Mouse (Mus musculus): ENCODE measurements around the gene Ddx52. TPM values are rescaled to one million over a fixed set of nuclear protein-coding genes. Genes with fewer than 3 reads are reported as not detected.

Ddx52 gene
- polyA plus RNA-seq (2012; rRNA removed; ENCODE audit: low replicate concordance) = 0.63 and 0.82 TPM in 2 replicates

DNA sequence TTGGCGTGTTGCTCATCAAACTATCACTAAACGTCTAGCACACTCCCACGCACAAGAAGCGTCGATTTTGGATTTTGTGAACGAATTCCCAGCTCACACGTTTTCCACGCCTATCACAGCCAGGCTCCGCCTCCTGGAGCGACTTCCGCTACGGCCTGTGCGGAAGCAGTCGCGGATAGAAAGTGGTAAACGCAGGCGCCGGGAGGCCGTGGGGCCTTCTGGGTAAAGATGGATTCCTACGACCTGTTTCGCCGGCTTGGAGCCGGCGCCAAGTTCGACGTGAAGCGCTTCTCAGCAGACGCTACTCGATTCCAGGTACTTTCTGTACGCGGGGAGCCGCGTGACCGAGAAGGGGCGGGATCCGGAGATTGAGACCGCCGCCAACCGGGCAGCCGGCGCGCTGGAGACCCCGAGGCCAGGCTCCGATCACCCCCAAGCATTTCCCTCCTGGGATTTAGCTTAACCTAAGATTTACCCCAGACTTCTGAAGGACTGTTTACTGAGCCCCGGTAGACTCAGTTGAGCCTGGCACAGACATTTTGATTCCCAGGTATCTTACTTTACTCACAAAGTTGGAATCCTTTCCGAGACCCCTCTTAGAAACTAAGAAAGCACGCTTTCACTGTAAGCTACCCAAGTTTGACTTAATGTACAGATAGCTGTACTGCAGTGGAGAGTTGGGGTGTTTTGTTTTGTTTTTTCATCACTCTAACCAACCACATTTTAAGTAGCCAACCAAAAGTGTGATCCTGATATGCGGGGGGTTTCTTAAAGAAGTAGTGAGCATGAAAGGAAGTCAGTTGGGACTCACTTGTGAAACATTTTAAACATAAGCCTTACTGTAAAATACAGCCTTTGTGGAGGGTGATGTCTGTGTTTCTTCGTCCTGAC lies at the start of gene Ddx52:
Gene Ddx52, plus strand, starts transcription at position 113 of the 891 bp plus-strand sequence.

DNA sequence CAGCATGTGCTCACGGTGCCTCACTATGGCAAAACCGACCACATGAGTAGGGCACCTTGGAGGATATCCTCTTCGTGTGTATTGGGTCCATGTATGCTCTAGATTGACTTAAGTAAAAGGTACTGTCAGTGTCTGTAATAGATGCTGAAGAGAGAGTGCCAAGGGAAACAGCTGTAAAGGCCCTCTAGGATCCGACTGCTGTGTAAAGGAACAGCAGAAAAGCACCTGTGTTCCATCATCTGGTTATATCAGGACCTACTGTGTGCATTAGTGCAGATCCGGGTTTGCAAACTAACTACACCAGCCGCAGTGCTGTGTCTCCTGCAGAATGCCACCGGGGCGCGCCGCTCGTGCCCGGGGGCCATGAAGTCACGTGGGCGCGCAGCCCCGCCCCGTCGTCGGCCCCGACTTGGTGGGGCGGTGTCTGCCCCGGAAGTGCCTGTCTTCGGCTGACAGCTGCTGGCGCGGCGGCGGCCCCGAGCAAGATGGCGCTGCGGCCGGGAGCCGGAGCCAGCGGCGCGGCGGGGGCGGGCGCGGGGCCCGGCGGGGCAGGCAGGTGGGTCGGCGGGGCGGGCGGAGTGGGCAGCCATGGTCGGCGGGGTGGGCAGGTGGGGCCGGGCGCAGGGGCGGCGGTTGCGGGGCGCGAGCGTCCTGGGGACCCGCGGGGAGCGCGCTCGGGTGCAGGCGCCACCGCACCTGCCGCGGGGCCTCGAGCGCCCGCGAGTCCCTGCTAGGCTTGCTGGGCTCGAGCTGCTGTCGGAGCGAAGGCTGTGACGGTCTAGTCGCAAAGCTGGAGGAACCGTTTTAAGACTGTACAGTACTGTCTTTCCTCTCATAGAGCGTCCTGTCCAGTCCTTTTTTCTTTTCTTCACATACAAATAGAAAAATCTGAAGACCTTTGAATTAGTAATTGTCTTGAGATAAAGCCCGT lies 22.4 kb downstream of the Ddx52 start, which contains the start of gene Synrg:
Gene Synrg, plus strand, starts transcription at position 438 of the 931 bp plus-strand sequence.

Other genes starting within 250 kb of the Ddx52 start
- 0.29 and 0.70 TPM in 2 replicates for gene Wfdc17, start 238.1 kb upstream of the Ddx52 start, polyA plus RNA-seq (2012; rRNA removed; ENCODE audit: low replicate concordance)
- gene Wfdc18, start 233.0 kb upstream of the Ddx52 start, polyA plus RNA-seq (2012; rRNA removed; ENCODE audit: low replicate concordance) = 10.1 TPM in 1 of 2 replicates, not detected in the other
- 2.8 TPM in 1 of 2 replicates, not detected in the other for gene Wfdc21, start 195.1 kb upstream of the Ddx52 start, polyA plus RNA-seq (2012; rRNA removed; ENCODE audit: low replicate concordance)
- gene Heatr6, start 188.4 kb upstream of the Ddx52 start, polyA plus RNA-seq (2012; rRNA removed; ENCODE audit: low replicate concordance) = 14.0 and 15.5 TPM in 2 replicates
- gene Hnf1b, start 92.0 kb upstream of the Ddx52 start, polyA plus RNA-seq (2012; rRNA removed; ENCODE audit: low replicate concordance) = 16.3 and 21.8 TPM in 2 replicates
- gene Synrg, start 22.4 kb downstream of the Ddx52 start, polyA plus RNA-seq (2012; rRNA removed; ENCODE audit: low replicate concordance) = 6.0 and 13.6 TPM in 2 replicates
- gene Dusp14, start 127.2 kb downstream of the Ddx52 start, polyA plus RNA-seq (2012; rRNA removed; ENCODE audit: low replicate concordance) = 7.5 and 9.4 TPM in 2 replicates
- gene Tada2a, start 187.5 kb downstream of the Ddx52 start, polyA plus RNA-seq (2012; rRNA removed; ENCODE audit: low replicate concordance) = 0.79 and 1.7 TPM in 2 replicates
- gene Acaca, start 187.6 kb downstream of the Ddx52 start, polyA plus RNA-seq (2012; rRNA removed; ENCODE audit: low replicate concordance) = 1.8 and 3.4 TPM in 2 replicates
- 1.7 and 3.2 TPM in 2 replicates for gene Gm11437, start 225.4 kb downstream of the Ddx52 start, polyA plus RNA-seq (2012; rRNA removed; ENCODE audit: low replicate concordance)